Mouse (Mus musculus) MEL (cell line): ENCODE data around the gene Gls2. TPM values are rescaled to one million over a fixed set of nuclear protein-coding genes. Genes with fewer than 3 reads are reported as not detected.

Experiments
- DNase-seq: peaks from one replicate; pipeline ENCODE4 v3.0.0; 2011; ENCODE audit warnings: low read depth, low spot score
- H3K27ac ChIP-seq: 2 replicates; pipeline ENCODE4 v1.5.1; 2012; ENCODE audit warnings: low read depth, mild to moderate bottlenecking, control low read depth, low read length, moderate library complexity; ENCODE audit not compliant: control insufficient read depth
- H3K27me3 ChIP-seq, 2 experiments: fragments of 150-350 bp in 1 of 2; sonication (generic) in 1 of 2; 2 replicates each; pipeline ENCODE4 v1.6.1; 2012; ENCODE audit warnings: low read length in 2 of 2, mild to moderate bottlenecking in 2 of 2, improper control_type of control experiment in 1 of 2, moderate library complexity in 1 of 2; ENCODE audit not compliant: insufficient read depth in 2 of 2, control insufficient read depth in 1 of 2
- H3K36me3 ChIP-seq, 2 experiments: 2 replicates each; pipeline ENCODE4 v1.6.1; 2012 to 2014; ENCODE audit warnings: low read length in 2 of 2, improper control_type of control experiment in 1 of 2, inconsistent platforms in 1 of 2, mild to moderate bottlenecking in 1 of 2; ENCODE audit not compliant: insufficient read depth in 2 of 2, control insufficient read depth in 1 of 2
- H3K4me1 ChIP-seq, 2 experiments: fragments of 150-350 bp in 1 of 2; sonication (generic) in 1 of 2; 2 replicates each; pipeline ENCODE4 v1.6.1; 2012; ENCODE audit warnings: low read length in 2 of 2, improper control_type of control experiment in 1 of 2, mild to moderate bottlenecking in 1 of 2; ENCODE audit not compliant: insufficient read depth in 2 of 2, control insufficient read depth in 1 of 2
- H3K4me3 ChIP-seq, 2 experiments: fragments of 150-350 bp in 1 of 2; sonication (generic) in 1 of 2; 2 replicates each; pipeline ENCODE4 v1.5.1; 2012; ENCODE audit warnings: low read depth in 2 of 2, low read length in 2 of 2, mild to moderate bottlenecking in 2 of 2, moderate library complexity in 2 of 2, control low read depth in 1 of 2, improper control_type of control experiment in 1 of 2; ENCODE audit not compliant: control insufficient read depth in 1 of 2, insufficient read depth in 1 of 2
- H3K79me2 ChIP-seq: 2 replicates; pipeline ENCODE4 v1.6.1; 2012; ENCODE audit warnings: mild to moderate bottlenecking, low read length, moderate library complexity; ENCODE audit not compliant: control insufficient read depth, poor library complexity, insufficient read depth
- H3K9ac ChIP-seq: 2 replicates; pipeline ENCODE4 v1.6.1; 2012; ENCODE audit warnings: low read depth, mild to moderate bottlenecking, control low read depth, low read length, moderate library complexity; ENCODE audit not compliant: control insufficient read depth, poor library complexity, severe bottlenecking
- H3K9me3 ChIP-seq: fragments of 150-350 bp; sonication (generic); replicated peaks from 2 replicates; pipeline ENCODE4 v1.6.1; 2012; ENCODE audit warnings: mild to moderate bottlenecking, low read length, improper control_type of control experiment, moderate library complexity; ENCODE audit not compliant: insufficient read depth
- BHLHE40 ChIP-seq: IDR thresholded peaks from 2 replicates; pipeline ENCODE4 v1.6.1; 2012; ENCODE audit warnings: low read depth, mild to moderate bottlenecking, inconsistent platforms, low read length, improper control_type of control experiment, borderline replicate concordance
- CHD2 ChIP-seq: IDR thresholded peaks from 2 replicates; pipeline ENCODE4 v1.6.1; 2011; ENCODE audit warnings: low read length, improper control_type of control experiment
- CTCF ChIP-seq, 3 experiments: IDR thresholded peaks in 2 of 3; conservative IDR thresholded peaks in 1 of 3; 2 replicates each; pipeline ENCODE4 v1.5.1; 2011 to 2012; ENCODE audit warnings: low read length in 3 of 3, low read depth in 2 of 3, mild to moderate bottlenecking in 2 of 3, improper control_type of control experiment in 1 of 3, inconsistent platforms in 1 of 3, mixed read lengths in 1 of 3, moderate library complexity in 1 of 3; ENCODE audit not compliant: control insufficient read depth in 1 of 3, insufficient read depth in 1 of 3, poor library complexity in 1 of 3, severe bottlenecking in 1 of 3
- E2F4 ChIP-seq: IDR thresholded peaks from 2 replicates; pipeline ENCODE4 v1.6.1; 2011; ENCODE audit warnings: low read depth, low read length, improper control_type of control experiment, borderline replicate concordance
- ELF1 ChIP-seq: IDR thresholded peaks from 2 replicates; pipeline ENCODE4 v1.6.1; 2014; ENCODE audit warnings: low read depth, mild to moderate bottlenecking, inconsistent platforms, low read length, improper control_type of control experiment, moderate library complexity
- EP300 ChIP-seq, 2 experiments: IDR thresholded peaks; 2 replicates each; pipeline ENCODE4 v1.6.1; 2011; ENCODE audit warnings: improper control_type of control experiment in 2 of 2, low read length in 2 of 2, low read depth in 1 of 2, mild to moderate bottlenecking in 1 of 2
- ETS1 ChIP-seq: IDR thresholded peaks from 2 replicates; pipeline ENCODE4 v1.6.1; 2012; ENCODE audit warnings: low read depth, mild to moderate bottlenecking, inconsistent platforms, low read length, improper control_type of control experiment, moderate library complexity
- GABPA ChIP-seq: IDR thresholded peaks from 2 replicates; pipeline ENCODE4 v1.6.1; 2012; ENCODE audit warnings: low read depth, mild to moderate bottlenecking, inconsistent platforms, low read length, improper control_type of control experiment, moderate library complexity
- GATA1 ChIP-seq: IDR thresholded peaks from 2 replicates; pipeline ENCODE4 v1.6.1; 2011; ENCODE audit warnings: low read depth, low read length, improper control_type of control experiment
- HCFC1 ChIP-seq: IDR thresholded peaks from 2 replicates; pipeline ENCODE4 v1.6.1; 2012; ENCODE audit warnings: low read depth, mild to moderate bottlenecking, inconsistent platforms, low read length, improper control_type of control experiment, moderate library complexity
- KAT2A ChIP-seq: conservative IDR thresholded peaks from 2 replicates; pipeline ENCODE4 v1.6.1; 2012; ENCODE audit warnings: low read depth, low read length, improper control_type of control experiment, inconsistent platforms
- MAFK ChIP-seq: IDR thresholded peaks from 2 replicates; pipeline ENCODE4 v1.6.1; 2011; ENCODE audit warnings: low read depth, mild to moderate bottlenecking, low read length, improper control_type of control experiment, borderline replicate concordance
- MAX ChIP-seq: IDR thresholded peaks from 2 replicates; pipeline ENCODE4 v1.6.1; 2011; ENCODE audit warnings: low read length, improper control_type of control experiment
- MEF2A ChIP-seq: IDR thresholded peaks from 2 replicates; pipeline ENCODE4 v1.6.1; 2014; ENCODE audit warnings: low read depth, mild to moderate bottlenecking, inconsistent platforms, low read length, improper control_type of control experiment; ENCODE audit not compliant: poor library complexity, insufficient replicate concordance, severe bottlenecking; ENCODE audit errors: extremely low read depth
- MXI1 ChIP-seq: IDR thresholded peaks from 2 replicates; pipeline ENCODE4 v1.6.1; 2011; ENCODE audit warnings: mild to moderate bottlenecking, low read depth, low read length, improper control_type of control experiment
- MYB ChIP-seq: IDR thresholded peaks from 2 replicates; pipeline ENCODE4 v1.6.1; 2011; ENCODE audit warnings: mild to moderate bottlenecking, low read depth, low read length, improper control_type of control experiment
- MYC ChIP-seq: IDR thresholded peaks from 2 replicates; pipeline ENCODE4 v1.6.1; 2011; ENCODE audit warnings: low read depth, mild to moderate bottlenecking, low read length, improper control_type of control experiment, moderate library complexity
- NELFE ChIP-seq: IDR thresholded peaks from 2 replicates; pipeline ENCODE4 v1.6.1; 2011; ENCODE audit warnings: low read depth, low read length, improper control_type of control experiment
- POLR2A ChIP-seq, 2 experiments: IDR thresholded peaks; 2 replicates each; pipeline ENCODE4 v1.6.1; 2011 to 2012; ENCODE audit warnings: low read length in 2 of 2, mild to moderate bottlenecking in 2 of 2, control low read depth in 1 of 2, improper control_type of control experiment in 1 of 2, low read depth in 1 of 2, moderate library complexity in 1 of 2; ENCODE audit not compliant: control insufficient read depth in 1 of 2, insufficient read depth in 1 of 2, poor library complexity in 1 of 2
- POLR2AphosphoS2 ChIP-seq: IDR thresholded peaks from 2 replicates; pipeline ENCODE4 v1.6.1; 2011; ENCODE audit warnings: low read length, improper control_type of control experiment
- RCOR1 ChIP-seq: IDR thresholded peaks from 2 replicates; pipeline ENCODE4 v1.6.1; 2012; ENCODE audit warnings: low read depth, mild to moderate bottlenecking, inconsistent platforms, low read length, improper control_type of control experiment
- SIN3A ChIP-seq: IDR thresholded peaks from 2 replicates; pipeline ENCODE4 v1.6.1; 2012; ENCODE audit warnings: low read length, improper control_type of control experiment, inconsistent platforms
- TCF12 ChIP-seq: IDR thresholded peaks from 2 replicates; pipeline ENCODE4 v1.6.1; 2014; ENCODE audit warnings: low read depth, mild to moderate bottlenecking, inconsistent platforms, low read length, improper control_type of control experiment, moderate library complexity
- UBTF ChIP-seq: IDR thresholded peaks from 2 replicates; pipeline ENCODE4 v1.6.1; 2012; ENCODE audit warnings: low read depth, mild to moderate bottlenecking, inconsistent platforms, low read length, improper control_type of control experiment, moderate library complexity, borderline replicate concordance; ENCODE audit not compliant: insufficient read depth
- USF1 ChIP-seq: IDR thresholded peaks from 2 replicates; pipeline ENCODE4 v1.6.1; 2014; ENCODE audit warnings: low read depth, mild to moderate bottlenecking, inconsistent platforms, low read length, improper control_type of control experiment, moderate library complexity
- USF2 ChIP-seq, 2 experiments: IDR thresholded peaks; 2 replicates each; pipeline ENCODE4 v1.6.1; 2011 to 2012; ENCODE audit warnings: improper control_type of control experiment in 2 of 2, low read length in 2 of 2, borderline replicate concordance in 1 of 2, inconsistent platforms in 1 of 2, low read depth in 1 of 2, mild to moderate bottlenecking in 1 of 2; ENCODE audit not compliant: insufficient read depth in 1 of 2
- ZKSCAN1 ChIP-seq: IDR thresholded peaks from 2 replicates; pipeline ENCODE4 v1.6.1; 2012; ENCODE audit warnings: low read depth, mild to moderate bottlenecking, inconsistent platforms, low read length, improper control_type of control experiment, moderate library complexity
- ZMIZ1 ChIP-seq: IDR thresholded peaks from 2 replicates; pipeline ENCODE4 v1.6.1; 2012; ENCODE audit warnings: low read depth, mild to moderate bottlenecking, inconsistent platforms, low read length, improper control_type of control experiment, moderate library complexity
- polyA plus RNA-seq, 2 experiments: library from polyadenylated mRNA; stranded (reverse) in 1 of 2; unstranded in 1 of 2; fragments of >175 nt in 1 of 2; fragments of >200 nt in 1 of 2; gene quantifications; 2 replicates each; pipeline versions ENCODE4 v1.2.1 to v1.2.4; 2012; ENCODE audit warnings: low replicate concordance in 2 of 2, low read depth in 1 of 2; ENCODE audit not compliant: insufficient read length in 2 of 2, insufficient read depth in 1 of 2, missing spikeins in 1 of 2
- total RNA-seq: library from RNA; depleted of rRNA; stranded (reverse); fragments of 300-350 nt; gene quantifications from 2 replicates; pipeline ENCODE4 v1.2.3, GENCODE M21; 2012

The Gls2 gene
- total and polyA plus RNA-seq, 3 experiments: 11.8 to 17.8 TPM; not detected in 1

DNA sequence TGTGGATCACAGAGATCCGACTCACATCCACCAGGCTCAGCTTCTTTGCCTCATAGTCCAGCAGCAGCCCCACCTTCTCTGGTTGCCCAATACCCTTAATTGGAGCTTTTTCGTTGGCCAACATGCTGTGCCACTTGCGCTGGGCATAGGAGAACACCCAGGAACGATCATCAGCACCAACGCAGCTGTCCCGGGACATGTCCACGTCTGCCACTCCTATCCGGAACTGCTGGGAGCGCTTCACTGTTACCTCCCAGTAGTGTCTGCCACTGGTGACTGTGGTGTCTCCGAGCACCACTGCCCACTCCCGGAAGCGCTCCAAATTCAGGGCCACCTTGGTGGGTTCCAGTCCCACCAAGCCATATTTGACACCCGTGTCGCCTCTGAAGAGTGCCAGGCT, 16.7 kb downstream of the Gls2 start:
- peak overlapping the region; percentile 78 for H3K9ac ChIP-seq
- peaks cover 11% of the 10 kb centered on the region for H3K79me2 ChIP-seq
- peaks cover 2 to 15% of the 10 kb centered on the region in 2 experiments; a peak in 3 of 4 replicates for H3K4me1 ChIP-seq
- TF ChIP-seq MAFK: no peak
- no peak for TF ChIP-seq GABPA
- TF ChIP-seq NELFE: no peak
- TF ChIP-seq USF2 (IDR thresholded peaks at IDR 0.05; ENCODE audit: borderline replicate concordance in 1 of 2, insufficient read depth in 1 of 2, low read depth in 1 of 2, low read length in 2 of 2): no peak
- TF ChIP-seq POLR2AphosphoS2: no peak
- no peak for TF ChIP-seq POLR2A (IDR thresholded peaks at IDR 0.05; ENCODE audit: control insufficient read depth in 1 of 2, insufficient read depth in 1 of 2, low read depth in 1 of 2, low read length in 2 of 2, poor library complexity in 1 of 2)
- TF ChIP-seq ZMIZ1: no peak
- TF ChIP-seq E2F4: no peak
- no peaks in the 10 kb centered on the region for H3K27me3 ChIP-seq
- H3K9me3 ChIP-seq: no peaks in the 10 kb centered on the region
- 0 out of 2 replicates have a peak overlapping the region, but pooled peaks have one; percentile 46 for H3K27ac ChIP-seq
- DNase-seq: no peak
- H3K36me3 ChIP-seq: peaks cover 0 to 13% of the 10 kb centered on the region in 2 experiments; a peak in 2 of 4 replicates
- peak overlapping the region; percentile 75 to 89 for H3K4me3 ChIP-seq

DNA sequence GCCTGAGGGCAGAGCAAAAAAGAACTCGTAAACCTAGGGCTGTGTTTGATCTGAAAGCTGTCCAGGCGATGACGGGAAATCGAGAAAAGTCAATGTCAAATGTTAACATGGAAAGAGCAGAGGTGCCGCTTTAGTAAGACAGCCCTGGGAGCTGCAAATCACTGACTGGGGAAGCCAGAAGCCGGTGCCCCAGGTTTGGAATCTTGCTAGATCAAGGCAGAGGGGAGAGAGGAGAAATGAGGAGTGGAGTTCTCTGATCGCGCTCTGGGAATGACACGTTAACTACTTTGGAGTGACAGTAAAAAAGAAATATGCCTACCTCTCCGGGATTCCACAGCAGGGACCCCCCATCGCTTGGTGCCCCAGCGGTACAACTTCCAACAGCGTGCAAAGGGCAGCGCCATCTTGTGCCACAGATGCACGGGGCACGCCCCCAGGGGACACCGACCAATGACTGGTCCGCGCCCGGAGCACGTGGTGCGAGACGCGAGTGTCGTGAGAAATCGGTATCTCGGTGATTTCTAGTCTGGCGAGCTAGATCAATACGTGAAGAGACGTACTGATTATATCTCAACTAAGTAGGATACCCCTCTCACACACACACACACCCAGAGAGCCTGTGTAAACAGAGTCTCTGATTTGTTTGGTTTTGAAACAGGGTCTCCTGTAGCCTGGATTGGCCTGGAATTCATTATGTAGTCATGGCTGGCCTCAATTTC, 17.3 kb downstream of the Gls2 start, which contains the start of gene Spryd4:
Gene Spryd4, minus strand, starts transcription at position 418 of the 719 bp plus-strand sequence.
- no peaks in the 10 kb centered on the region for H3K27me3 ChIP-seq
- peaks cover 2 to 15% of the 10 kb centered on the region in 2 experiments; a peak in 3 of 4 replicates for H3K4me1 ChIP-seq
- H3K9ac ChIP-seq: peak within 1 kb of the TSS; percentile 78
- peak; percentile 97 for DNase-seq
- H3K9me3 ChIP-seq: no peaks in the 10 kb centered on the region
- peaks cover 0 to 13% of the 10 kb centered on the region in 2 experiments; a peak in 2 of 4 replicates for H3K36me3 ChIP-seq
- peaks cover 11% of the 10 kb centered on the region for H3K79me2 ChIP-seq
- H3K4me3 ChIP-seq: peak within 1 kb of the TSS; percentile 75 to 89
- peak within 1 kb of the TSS; percentile 47 for H3K27ac ChIP-seq
- TF ChIP-seq BHLHE40: peak; percentile 42; the same call in 1 of the 2 replicates
- peak; percentile 95 for TF ChIP-seq MXI1
- peak; percentile 83 for TF ChIP-seq NELFE
- TF ChIP-seq TCF12: peak; percentile 84
- TF ChIP-seq ZMIZ1: no peak
- no peak for TF ChIP-seq GABPA
- no peak for TF ChIP-seq ZKSCAN1
- no peak for TF ChIP-seq ETS1
- peak; percentile 92 for TF ChIP-seq SIN3A
- no peak for TF ChIP-seq MEF2A
- TF ChIP-seq MYC: peak; percentile 91
- TF ChIP-seq EP300 (IDR thresholded peaks at IDR 0.05; ENCODE audit: low read depth in 1 of 2, low read length in 2 of 2): 0 out of 4 replicates have a peak, but pooled peaks of 1 of the 2 experiments have one; percentile 30
- TF ChIP-seq ELF1: 0 out of 2 replicates have a peak, but pooled peaks have one; percentile 16
- TF ChIP-seq E2F4: 0 out of 2 replicates have a peak, but pooled peaks have one; percentile 28
- TF ChIP-seq USF1: peak; percentile 99
- peak; percentile 67; the same call in 1 of the 2 replicates for TF ChIP-seq POLR2AphosphoS2
- TF ChIP-seq CHD2: peak; percentile 75; the same call in 1 of the 2 replicates
- no peak; the same call in 1 of the 2 replicates for TF ChIP-seq KAT2A
- no peak; a peak in 2 of 6 replicates for TF ChIP-seq CTCF (IDR thresholded peaks at IDR 0.05 in 2 of 3, conservative IDR thresholded peaks at IDR 0.05 in 1 of 3; ENCODE audit: control insufficient read depth in 1 of 3, insufficient read depth in 1 of 3, low read depth in 2 of 3, low read length in 3 of 3, poor library complexity in 1 of 3, severe bottlenecking in 1 of 3)
- peak; percentile 42 for TF ChIP-seq RCOR1
- TF ChIP-seq MYB: no peak
- TF ChIP-seq UBTF: no peak
- peak; percentile 40 for TF ChIP-seq GATA1
- peak; percentile 81 for TF ChIP-seq HCFC1
- peak; percentile 99 for TF ChIP-seq MAX
